Mouse (Mus musculus): ENCODE data around the gene Spata9.
A peak's percentile ranks its signal among the peaks of the same experiment; 100 is the strongest.

GRCm38 (mm10) chr13:76017974-76018843, 51.3 kb downstream of the Spata9 start, which contains the start of gene Rfesd:
- TF ChIP-seq CTCF (IDR thresholded peaks at IDR 0.05; ENCODE audit: extremely low read depth, insufficient read depth, insufficient read length, insufficient replicate concordance): no peak
- peak; percentile 71 for TF ChIP-seq POLR2A (IDR thresholded peaks at IDR 0.05; ENCODE audit: low read depth, low read length)
